Mouse (Mus musculus): Measurements from ENCODE around the gene Fndc9. TPM values are rescaled to one million over a fixed set of nuclear protein-coding genes. Genes with fewer than 3 reads are reported as not detected.

The Fndc9 gene
- total RNA-seq, 1 experiment from 2014 or later, result 0.35 TPM

DNA sequence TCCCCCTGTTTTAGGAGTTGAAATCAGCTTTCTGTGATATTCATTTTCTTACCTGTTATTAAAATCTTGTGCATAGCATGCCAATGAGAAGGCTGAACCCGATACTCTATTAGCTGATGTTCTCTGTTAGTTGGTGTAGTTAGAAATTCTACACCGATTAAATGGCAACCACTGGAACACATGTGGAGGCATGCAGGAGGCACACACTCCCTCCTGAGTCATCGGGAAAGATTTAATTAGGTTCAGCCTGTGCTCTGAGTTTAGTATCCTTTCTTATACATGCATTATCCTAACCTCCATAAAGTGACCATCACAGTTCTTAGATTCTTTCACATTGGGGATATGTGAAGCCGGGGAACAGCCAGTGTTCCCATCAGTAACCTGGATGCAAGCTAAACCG, 10.0 kb upstream of the Fndc9 start:
- ATAC-seq (ENCODE audit: extremely low read depth, insufficient number of reproducible peaks, low FRiP score, poor library complexity, severe bottlenecking), result no peak

DNA sequence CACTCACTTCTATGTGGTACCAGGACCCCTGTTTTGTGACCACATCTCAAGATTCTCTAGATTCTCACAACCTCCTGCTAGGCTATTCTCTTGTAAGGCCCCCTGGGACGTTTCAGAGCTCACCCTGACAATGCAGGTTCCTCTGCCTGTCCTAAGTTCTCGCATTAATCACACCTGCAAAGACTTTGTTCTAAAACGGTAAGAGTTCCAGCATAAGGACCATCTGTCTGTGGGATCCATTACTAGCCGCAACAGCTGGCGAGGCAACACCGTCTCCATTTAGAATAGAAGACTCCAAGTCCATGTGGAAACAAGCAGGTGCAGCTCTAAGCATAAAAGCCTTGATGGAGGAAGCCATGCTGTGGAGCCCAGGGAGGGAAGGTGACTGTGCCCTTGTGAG, 5.1 kb upstream of the Fndc9 start:
- no peak for ATAC-seq (ENCODE audit: extremely low read depth, insufficient number of reproducible peaks, low FRiP score, poor library complexity, severe bottlenecking)

DNA sequence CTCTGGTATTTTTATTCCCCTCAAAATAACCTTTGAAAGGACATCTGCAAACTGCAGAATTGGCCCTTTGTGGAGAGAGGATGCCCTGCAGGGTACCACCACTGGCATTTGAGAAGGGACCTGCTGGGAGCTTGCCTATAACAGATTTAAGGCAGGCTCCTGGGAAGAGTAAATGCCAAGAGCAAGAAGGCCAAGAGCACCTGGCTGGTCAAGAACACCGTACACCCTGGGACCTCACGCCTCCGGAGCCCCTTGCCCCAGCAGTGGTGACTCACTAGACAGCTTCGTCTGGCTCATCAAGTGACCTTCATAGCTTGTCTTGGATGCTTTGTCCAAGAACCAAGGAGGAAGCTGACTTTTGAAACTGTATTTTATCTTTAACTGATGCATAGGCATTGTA, 2.5 kb upstream of the Fndc9 start:
- ATAC-seq (ENCODE audit: extremely low read depth, insufficient number of reproducible peaks, low FRiP score, poor library complexity, severe bottlenecking), result no peak

DNA sequence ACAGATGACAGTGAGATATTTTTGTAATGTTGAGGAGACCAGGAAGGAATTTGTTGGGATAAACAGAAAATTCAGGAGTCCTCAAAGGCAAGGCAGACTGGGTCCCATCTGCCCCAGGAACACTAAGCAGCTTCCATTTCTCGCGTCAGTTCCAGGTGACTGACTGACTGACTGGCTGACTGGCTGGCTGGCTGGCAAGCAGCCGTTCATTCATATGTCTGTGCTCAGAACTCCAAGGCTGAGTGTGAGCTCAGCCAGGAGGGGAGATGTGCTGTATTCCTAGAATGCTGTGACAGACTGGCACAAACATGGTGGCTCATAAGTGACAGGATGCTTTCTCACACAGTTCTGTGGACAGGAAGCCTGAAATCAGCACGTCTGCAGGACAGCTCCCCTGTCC, 1.4 kb upstream of the Fndc9 start:
- ATAC-seq (ENCODE audit: extremely low read depth, insufficient number of reproducible peaks, low FRiP score, poor library complexity, severe bottlenecking), result no peak

DNA sequence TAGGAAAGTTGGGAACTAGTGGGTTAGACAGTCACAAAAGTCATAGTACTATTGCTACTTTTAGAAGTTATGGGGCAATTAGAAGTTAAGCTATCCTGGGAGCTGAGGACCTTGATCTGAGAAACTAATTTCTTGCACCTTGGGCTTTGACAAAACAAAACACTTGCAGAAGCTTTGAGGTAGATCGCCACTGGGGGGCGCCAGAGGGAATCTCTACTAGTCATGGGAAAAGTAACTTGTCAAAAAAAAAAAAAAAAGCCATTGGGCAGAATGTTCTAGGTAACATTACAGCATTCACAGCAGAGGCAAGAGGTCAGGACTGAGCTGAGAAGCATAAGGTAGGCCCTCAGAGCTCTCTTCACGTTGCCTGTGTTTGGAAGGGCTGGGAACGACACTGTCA, 1.6 kb downstream of the Fndc9 start:
- ATAC-seq (ENCODE audit: extremely low read depth, insufficient number of reproducible peaks, low FRiP score, poor library complexity, severe bottlenecking), result no peak

DNA sequence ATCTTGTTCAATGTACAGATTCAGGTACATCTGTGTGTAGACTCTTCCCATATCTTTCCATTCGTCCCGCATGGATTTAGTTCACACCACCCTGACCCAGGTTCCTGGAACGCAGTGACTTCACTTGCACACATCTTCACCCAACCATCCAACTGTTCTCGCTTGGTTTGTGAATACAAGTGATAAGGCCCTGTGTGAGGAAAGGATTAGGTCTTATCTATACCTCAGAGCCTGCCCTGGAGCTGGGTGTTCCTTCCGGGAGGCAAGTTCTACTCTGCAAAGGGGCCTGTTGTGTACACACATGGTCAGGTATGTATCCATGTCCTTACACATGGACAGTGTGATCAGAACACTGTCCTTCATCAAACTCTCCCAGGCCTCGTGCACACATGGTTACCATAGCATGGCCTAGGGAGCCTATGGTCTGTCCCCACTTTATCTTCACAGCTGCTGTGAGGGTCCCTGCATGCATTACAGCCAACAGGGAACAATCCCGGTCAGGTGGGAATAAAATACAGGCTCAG, 5.9 kb downstream of the Fndc9 start:
- ATAC-seq (ENCODE audit: extremely low read depth, insufficient number of reproducible peaks, low FRiP score, poor library complexity, severe bottlenecking), result no peak

DNA sequence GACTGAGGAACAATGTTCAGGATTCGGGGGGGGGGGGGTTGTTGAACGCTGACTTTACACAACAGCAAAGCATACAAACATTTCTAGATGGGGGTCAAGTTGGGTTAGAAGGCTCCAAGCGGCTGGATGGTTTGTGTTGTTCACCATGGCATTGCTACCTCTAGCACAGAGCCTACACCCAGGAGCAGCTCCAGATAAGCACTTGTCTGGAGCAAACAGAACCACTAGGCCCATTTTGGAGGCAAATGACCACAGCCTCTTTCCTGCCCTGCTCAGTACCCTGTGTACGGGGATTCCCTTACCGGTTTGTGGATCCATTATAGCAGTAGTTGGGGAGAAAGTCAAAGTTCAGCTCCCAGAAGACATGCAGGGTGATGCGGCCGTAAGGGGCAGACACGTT, 6.7 kb downstream of the Fndc9 start:
- ATAC-seq (ENCODE audit: extremely low read depth, insufficient number of reproducible peaks, low FRiP score, poor library complexity, severe bottlenecking), result no peak

DNA sequence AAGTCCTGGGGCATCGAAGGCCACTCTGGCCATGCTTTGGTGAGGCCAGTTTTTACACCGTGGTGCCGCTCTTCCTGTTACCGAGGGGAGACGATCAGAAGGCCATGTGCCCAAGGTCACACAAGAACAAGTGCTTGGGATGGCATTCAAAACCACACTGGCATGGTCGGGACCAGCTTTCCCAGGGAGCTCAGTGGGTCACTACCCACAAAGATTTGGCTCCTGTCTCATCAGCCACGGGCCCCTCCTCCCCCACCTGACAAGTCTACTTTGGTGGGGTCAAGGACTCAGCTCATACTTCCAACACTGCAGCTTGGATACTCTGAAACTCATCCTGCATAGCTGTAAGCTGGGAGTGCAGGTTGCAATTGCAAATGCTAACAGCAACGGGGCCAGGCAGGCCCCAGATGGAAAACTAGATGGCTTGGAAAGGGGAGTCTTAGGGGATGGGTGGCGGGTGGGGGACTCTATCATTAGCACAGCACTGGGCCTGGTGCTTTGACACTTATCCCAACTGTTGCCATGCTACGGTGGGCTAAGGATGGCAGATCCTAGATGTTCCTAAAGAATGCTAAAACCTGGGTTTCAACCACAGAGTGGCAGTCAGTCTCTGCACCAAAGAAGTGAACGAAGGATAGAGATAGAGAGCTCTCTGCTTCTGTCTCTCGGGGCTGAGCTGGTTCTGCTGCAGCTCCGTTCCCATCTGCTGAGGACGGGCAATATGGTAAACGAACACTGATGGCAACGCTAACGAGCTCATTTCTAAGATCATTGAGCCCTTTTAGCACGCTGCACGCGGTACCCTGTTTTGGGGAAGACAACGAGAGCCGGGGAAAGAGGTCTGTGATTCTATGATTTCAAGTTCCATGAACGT, 9.6 kb downstream of the Fndc9 start:
- ATAC-seq (ENCODE audit: extremely low read depth, insufficient number of reproducible peaks, low FRiP score, poor library complexity, severe bottlenecking), result no peak

DNA sequence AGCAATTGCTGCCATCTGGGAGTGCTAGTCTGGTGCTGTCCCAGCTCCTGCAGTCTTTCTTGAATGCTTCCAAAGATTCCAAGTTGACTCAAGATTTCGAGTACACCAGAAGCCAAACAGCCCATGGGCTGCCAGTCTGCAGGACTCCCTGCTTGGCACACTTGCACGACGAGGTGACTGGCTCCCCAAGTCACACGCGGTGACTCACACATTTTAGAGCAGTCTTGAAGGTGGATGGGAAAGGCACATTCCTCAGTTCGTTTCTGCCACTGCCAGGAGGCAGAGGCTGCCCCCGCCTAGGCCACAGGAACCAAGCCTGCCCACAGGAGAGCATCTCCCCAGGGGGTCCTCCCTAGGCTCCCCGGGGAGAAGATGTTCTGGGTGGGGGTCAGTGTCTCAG, 10.6 kb downstream of the Fndc9 start:
- ATAC-seq (ENCODE audit: extremely low read depth, insufficient number of reproducible peaks, low FRiP score, poor library complexity, severe bottlenecking), result no peak

DNA sequence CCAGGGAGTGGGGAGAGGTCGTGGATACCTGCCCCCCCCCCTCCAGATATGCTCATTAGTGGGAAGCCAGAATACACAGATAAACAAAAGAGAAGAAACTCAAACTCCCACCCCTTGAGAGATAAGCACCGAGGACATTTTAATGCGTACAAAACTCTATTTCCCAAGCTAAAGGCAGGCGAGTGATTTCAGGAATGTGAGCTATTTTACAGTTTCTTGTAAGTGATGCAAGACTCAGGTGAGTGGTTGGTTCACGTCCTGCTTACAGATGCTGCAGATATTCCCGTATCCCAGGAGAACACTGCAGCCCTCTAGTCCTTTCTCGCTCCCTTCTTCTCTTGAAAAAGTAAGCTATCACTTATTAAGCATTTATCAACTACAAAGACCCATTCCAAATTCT, 11.1 kb downstream of the Fndc9 start:
- ATAC-seq (ENCODE audit: extremely low read depth, insufficient number of reproducible peaks, low FRiP score, poor library complexity, severe bottlenecking), result no peak

DNA sequence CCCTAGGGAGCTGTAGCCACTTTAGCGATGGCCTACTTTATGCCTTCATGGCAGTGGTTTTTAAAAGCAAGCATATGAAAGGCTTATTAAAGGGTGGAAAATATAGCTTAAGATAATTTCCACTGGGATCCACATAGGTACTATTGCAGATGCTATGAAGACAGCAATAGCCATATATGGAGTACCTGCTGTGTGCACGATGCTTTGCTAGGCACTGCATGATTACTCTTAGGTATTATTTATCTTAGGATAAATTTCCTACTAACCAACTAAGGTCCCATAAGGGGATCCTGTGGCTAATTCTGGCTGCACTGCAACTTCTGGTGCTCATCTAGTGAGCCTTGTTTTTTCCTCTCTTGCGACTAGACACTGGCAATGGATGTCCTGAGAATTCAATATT, 13.0 kb downstream of the Fndc9 start:
- ATAC-seq (ENCODE audit: extremely low read depth, insufficient number of reproducible peaks, low FRiP score, poor library complexity, severe bottlenecking), result no peak

DNA sequence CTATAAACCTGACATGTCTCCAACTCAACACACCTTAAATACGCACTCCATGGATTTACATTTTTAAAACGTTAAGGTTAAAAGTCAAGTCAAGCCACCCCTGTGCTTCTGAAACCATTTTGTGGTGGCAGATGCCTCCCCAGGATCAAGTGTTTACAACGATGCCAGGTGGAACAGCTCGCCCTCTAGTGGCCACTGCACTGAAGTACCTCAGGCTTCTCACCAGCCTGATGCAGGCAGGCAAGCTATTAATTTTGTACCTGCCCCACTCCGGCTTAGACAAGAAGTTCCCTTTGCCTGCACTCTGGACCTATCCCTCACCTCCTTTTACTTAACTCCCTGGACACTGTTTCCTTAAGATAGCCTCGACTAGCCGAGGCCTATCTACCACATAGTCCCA, 16.7 kb downstream of the Fndc9 start:
- peak; percentile 70 for ATAC-seq (ENCODE audit: extremely low read depth, insufficient number of reproducible peaks, low FRiP score, poor library complexity, severe bottlenecking)

DNA sequence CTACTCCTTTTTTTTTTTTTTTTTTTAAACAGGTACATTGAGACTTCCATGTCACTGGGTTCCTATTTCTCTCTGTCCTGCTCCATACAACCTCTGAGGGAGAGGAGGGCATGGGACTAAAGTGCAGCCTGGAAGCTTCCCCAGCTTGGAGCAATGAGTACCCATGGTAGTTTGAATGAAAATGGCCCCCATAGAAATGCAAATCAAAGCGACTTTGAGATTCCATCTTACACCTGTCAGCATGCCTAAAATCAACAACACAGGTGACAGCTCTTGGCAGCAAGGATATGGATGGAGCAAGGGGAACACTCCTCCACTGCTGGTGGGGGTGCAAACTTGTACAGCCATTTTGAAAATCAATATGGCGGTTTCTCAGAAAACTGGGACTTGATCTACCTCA, 20.0 kb downstream of the Fndc9 start:
- no peak for ATAC-seq (ENCODE audit: extremely low read depth, insufficient number of reproducible peaks, low FRiP score, poor library complexity, severe bottlenecking)

DNA sequence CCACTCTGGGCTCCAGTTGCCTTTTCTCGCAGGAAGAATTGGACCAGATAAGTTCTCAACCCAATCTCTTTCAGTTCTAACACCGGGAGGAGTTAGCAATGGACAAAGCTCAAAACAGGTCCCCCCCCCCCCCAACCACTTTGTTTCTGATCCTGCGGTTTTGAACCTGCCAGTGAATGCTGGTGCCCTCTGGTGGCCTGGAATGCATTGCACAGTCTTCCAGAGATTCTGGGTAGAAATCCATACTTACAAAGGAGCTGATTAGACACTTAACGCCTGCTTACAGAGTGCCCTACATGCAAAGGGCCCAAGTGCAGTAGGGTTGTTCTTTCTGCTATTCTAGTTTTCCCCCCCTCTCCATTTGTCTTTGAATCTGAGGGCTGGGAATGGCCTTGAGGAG, 22.9 kb downstream of the Fndc9 start:
- no peak for ATAC-seq (ENCODE audit: extremely low read depth, insufficient number of reproducible peaks, low FRiP score, poor library complexity, severe bottlenecking)

DNA sequence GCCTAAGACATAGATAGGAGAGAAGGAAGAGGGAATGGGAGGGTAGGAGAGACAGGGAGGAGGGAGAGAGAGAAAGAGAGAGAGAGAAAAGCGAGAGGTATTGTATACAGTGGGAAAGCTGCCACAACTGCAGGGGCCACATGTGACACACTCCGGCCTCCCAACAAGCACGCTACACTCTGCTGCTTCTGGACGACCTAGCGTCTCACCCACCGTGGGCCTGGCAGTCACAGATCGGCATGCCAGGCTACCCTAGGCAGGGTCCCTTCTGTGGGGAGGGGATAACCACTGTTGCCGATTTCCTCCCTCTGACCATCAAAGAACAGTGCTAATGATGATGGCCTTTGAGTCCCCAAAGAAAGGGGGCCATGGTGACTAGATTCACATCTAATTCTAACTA, 23.4 kb downstream of the Fndc9 start:
- ATAC-seq (ENCODE audit: extremely low read depth, insufficient number of reproducible peaks, low FRiP score, poor library complexity, severe bottlenecking), result no peak

DNA sequence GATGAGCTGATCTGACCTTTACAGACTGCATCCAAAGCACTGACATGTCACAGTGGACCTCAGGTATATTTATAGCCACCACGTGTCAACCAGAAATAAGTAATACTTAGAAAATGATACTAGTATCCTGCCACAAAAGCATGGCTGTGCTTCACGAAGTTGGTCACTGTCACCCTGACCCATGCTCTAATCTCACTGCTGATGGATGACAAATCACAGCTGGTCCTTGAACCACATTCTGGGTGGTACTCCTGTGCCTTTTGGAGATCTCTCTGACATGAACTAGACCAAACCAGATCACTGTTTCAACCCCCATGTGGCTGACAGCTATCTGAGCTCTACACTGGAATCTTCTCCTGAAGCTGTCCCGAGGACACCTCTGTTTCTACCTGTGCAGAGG, 27.5 kb downstream of the Fndc9 start:
- ATAC-seq (ENCODE audit: extremely low read depth, insufficient number of reproducible peaks, low FRiP score, poor library complexity, severe bottlenecking), result no peak

DNA sequence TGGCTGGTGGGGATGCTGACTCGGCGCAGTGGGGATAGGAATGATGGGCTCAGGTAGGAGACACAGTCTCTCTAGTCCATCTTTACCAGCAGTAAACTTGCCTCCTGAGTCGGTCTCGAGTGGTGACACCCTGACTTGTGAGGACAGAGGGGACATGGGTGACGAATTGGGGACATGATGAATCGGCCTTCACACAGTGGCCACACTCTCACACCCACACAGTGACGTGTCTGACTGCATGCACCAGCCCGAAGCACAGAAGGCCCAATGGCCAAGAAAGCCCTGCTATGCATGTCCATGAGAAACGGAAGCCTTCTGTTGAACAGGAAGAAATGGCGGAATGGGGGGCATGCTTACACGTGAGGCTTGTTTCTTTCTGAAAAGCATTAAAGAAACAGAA, 28.0 kb downstream of the Fndc9 start:
- ATAC-seq (ENCODE audit: extremely low read depth, insufficient number of reproducible peaks, low FRiP score, poor library complexity, severe bottlenecking), result no peak

DNA sequence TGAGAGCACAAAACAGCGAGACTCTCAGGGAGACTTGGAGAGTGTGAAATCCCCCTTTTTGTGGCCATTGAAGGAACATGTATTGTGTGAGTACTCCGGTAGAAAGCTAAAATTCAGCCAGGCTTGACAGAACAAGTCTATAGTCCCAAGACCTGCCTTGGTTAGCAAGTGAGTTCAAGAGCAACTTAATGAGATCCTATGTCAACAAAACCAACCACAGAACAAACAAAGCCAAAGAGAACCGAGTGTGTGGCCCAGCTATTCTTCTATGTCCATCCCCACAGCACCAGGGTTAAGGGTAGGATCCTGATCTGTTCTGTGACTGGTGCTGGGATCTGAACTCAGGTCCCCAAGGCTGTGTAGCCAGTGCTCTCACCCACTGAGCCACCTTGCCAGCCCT, 29.3 kb downstream of the Fndc9 start:
- ATAC-seq (ENCODE audit: extremely low read depth, insufficient number of reproducible peaks, low FRiP score, poor library complexity, severe bottlenecking), result no peak

DNA sequence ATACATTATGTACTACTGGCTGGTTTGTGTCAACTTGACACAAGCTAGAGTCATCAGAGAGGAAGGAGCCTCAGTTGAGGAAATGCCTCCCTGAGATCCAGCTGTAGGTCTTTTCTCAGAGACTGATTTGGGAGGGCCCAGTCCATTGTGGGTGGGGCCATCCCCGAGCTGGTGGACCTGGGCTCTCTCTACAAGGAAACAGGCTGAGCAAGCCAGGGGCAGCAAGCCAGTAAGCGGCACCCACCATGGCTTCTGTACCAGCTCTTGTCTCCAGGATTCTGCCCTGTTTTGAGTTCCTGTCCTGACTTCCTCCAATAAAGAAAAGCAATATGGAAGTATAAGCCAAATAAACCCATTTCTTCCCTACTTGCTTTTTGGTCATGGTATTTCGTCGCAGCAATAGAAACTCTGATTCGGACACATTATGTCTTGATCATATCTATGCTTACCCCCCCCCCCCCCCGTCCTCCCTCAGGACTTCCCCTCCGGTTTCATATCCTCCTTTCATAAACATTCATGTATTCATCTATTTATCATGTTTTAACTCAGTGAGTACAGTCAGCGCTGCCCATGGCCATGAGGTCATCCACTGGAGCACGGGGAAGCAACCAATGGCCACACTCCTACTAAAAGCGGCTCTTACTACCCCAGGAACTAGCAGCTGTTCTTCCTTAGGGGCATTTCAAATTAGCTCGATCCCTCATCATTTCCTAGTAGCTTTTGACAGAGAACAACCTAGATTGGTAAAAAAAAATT, 29.9 kb downstream of the Fndc9 start:
- peak; percentile 77 for ATAC-seq (ENCODE audit: extremely low read depth, insufficient number of reproducible peaks, low FRiP score, poor library complexity, severe bottlenecking)

DNA sequence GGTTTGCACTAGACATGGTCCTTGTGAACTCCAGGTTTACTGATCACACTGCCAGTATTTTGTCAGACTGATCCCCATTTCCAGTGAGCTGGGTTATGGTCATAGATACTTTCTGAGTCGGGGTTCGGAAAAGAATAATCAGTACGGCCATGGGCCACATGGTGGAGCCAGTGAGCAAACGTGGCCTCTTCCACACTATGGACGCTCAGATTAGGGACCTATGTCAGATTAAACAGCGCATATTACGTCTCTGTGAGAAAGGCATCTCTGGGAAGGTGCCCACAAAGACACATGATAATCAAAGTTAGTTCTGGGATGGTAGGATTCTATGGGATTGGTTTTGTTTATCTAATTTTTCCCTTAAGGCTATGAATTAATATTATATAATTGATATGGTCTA, 33.7 kb downstream of the Fndc9 start:
- peak; percentile 51 for ATAC-seq (ENCODE audit: extremely low read depth, insufficient number of reproducible peaks, low FRiP score, poor library complexity, severe bottlenecking)

Data from neutrophil, adult 5-6 weeks (primary cell).